Mouse (Mus musculus) liver, embryonic 14.5 days (tissue): ENCODE measurements around the gene Prkn.

Experiments
- CTCF ChIP-seq: IDR thresholded peaks from 2 replicates; pipeline ENCODE4 v1.5.1; 2016; ENCODE audit warnings: antibody characterized with exemption, low read depth, control low read depth
- EP300 ChIP-seq: IDR thresholded peaks from 2 replicates; pipeline ENCODE4 v1.6.1; 2016; ENCODE audit warnings: antibody characterized with exemption, low read depth

GRCm38 (mm10) chr17:11737905-11738304, 897.7 kb downstream of the Prkn start:
- no peak for TF ChIP-seq EP300
- TF ChIP-seq CTCF, result no peak
